Mouse (Mus musculus): ENCODE results near the gene 1700023F06Rik. TPM values are rescaled to one million over a fixed set of nuclear protein-coding genes. Genes with fewer than 3 reads are reported as not detected.

1700023F06Rik gene
- total and polyA plus RNA-seq, 2 experiments = not detected

- WGBS = 68% methylated on average over 8 of the region's 8 CpGs
- H3K27ac ChIP-seq (replicated peaks; ENCODE audit: insufficient read depth, low read depth, low read length) = no peak overlapping the region
- H3K27me3 ChIP-seq (ENCODE audit: control insufficient read depth, insufficient read depth, low read length) = peaks cover 3% of the 10 kb centered on the region; the same call in 1 of the 2 replicates
- no peaks in the 10 kb centered on the region for H3K79me2 ChIP-seq (ENCODE audit: control insufficient read depth, insufficient read depth, low read length)
- DNase-seq (ENCODE audit: extremely low read depth, low read depth, low spot score) = peak; percentile 16
- H3K36me3 ChIP-seq (ENCODE audit: control insufficient read depth, insufficient read depth, low read length) = no peaks in the 10 kb centered on the region
- no peak for TF ChIP-seq POLR2A (IDR thresholded peaks at IDR 0.05; ENCODE audit: extremely low read depth, insufficient read depth, low read length)
- no peaks in the 10 kb centered on the region for H3K4me1 ChIP-seq (ENCODE audit: control insufficient read depth, insufficient read depth, low read length)
- H3K9ac ChIP-seq (ENCODE audit: low read depth, low read length) = no peak overlapping the region
- no peak overlapping the region for H3K4me3 ChIP-seq (ENCODE audit: insufficient read depth, low read depth, low read length)
These were observed 33.4 kb downstream of the 1700023F06Rik start for GRCm38 (mm10) chr11:103174891-103175391.

- H3K36me3 ChIP-seq (ENCODE audit: control insufficient read depth, insufficient read depth, low read length) = no peaks in the 10 kb centered on the region
- H3K9ac ChIP-seq (ENCODE audit: low read depth, low read length) = no peak overlapping the region
- WGBS = 46% methylated on average over 5 of the region's 5 CpGs
- no peaks in the 10 kb centered on the region for H3K4me1 ChIP-seq (ENCODE audit: control insufficient read depth, insufficient read depth, low read length)
- H3K27me3 ChIP-seq (ENCODE audit: control insufficient read depth, insufficient read depth, low read length) = peaks cover 3% of the 10 kb centered on the region; the same call in 1 of the 2 replicates
- H3K27ac ChIP-seq (replicated peaks; ENCODE audit: insufficient read depth, low read depth, low read length) = no peak overlapping the region
- no peaks in the 10 kb centered on the region for H3K79me2 ChIP-seq (ENCODE audit: control insufficient read depth, insufficient read depth, low read length)
- TF ChIP-seq POLR2A (IDR thresholded peaks at IDR 0.05; ENCODE audit: extremely low read depth, insufficient read depth, low read length) (no peak), CTCF (IDR thresholded peaks at IDR 0.05; ENCODE audit: low read depth, low read length) (no peak)
- H3K4me3 ChIP-seq (ENCODE audit: insufficient read depth, low read depth, low read length) = no peak overlapping the region
- DNase-seq (ENCODE audit: extremely low read depth, low read depth, low spot score) = no peak
These were observed 33.9 kb downstream of the 1700023F06Rik start for GRCm38 (mm10) chr11:103174411-103174832.

- no peak for TF ChIP-seq CTCF (IDR thresholded peaks at IDR 0.05; ENCODE audit: low read depth, low read length)
- TF ChIP-seq POLR2A (IDR thresholded peaks at IDR 0.05; ENCODE audit: extremely low read depth, insufficient read depth, low read length) = no peak
- Histone ChIP-seq H3K4me1 (ENCODE audit: control insufficient read depth, insufficient read depth, low read length) (no peaks in the 10 kb centered on the region), H3K79me2 (ENCODE audit: control insufficient read depth, insufficient read depth, low read length) (no peaks in the 10 kb centered on the region), H3K27ac (replicated peaks; ENCODE audit: insufficient read depth, low read depth, low read length) (no peak overlapping the region), H3K27me3 (ENCODE audit: control insufficient read depth, insufficient read depth, low read length) (peaks cover 3% of the 10 kb centered on the region; the same call in 1 of the 2 replicates), H3K4me3 (ENCODE audit: insufficient read depth, low read depth, low read length) (no peak overlapping the region), H3K9ac (ENCODE audit: low read depth, low read length) (no peak overlapping the region), H3K36me3 (ENCODE audit: control insufficient read depth, insufficient read depth, low read length) (no peaks in the 10 kb centered on the region)
- WGBS = 93% methylated on average over 11 of the region's 11 CpGs
- no peak for DNase-seq (ENCODE audit: extremely low read depth, low read depth, low spot score)
These were observed 34.5 kb downstream of the 1700023F06Rik start for GRCm38 (mm10) chr11:103173771-103174344.

GRCm38 (mm10) chr11:103173041-103173770 lies 35.2 kb downstream of the 1700023F06Rik start:
- no peaks in the 10 kb centered on the region for H3K36me3 ChIP-seq (ENCODE audit: control insufficient read depth, insufficient read depth, low read length)
- H3K79me2 ChIP-seq (ENCODE audit: control insufficient read depth, insufficient read depth, low read length) = no peaks in the 10 kb centered on the region
- WGBS = 91% methylated on average over 7 of the region's 7 CpGs
- no peak for TF ChIP-seq POLR2A (IDR thresholded peaks at IDR 0.05; ENCODE audit: extremely low read depth, insufficient read depth, low read length)
- TF ChIP-seq CTCF (IDR thresholded peaks at IDR 0.05; ENCODE audit: low read depth, low read length) = no peak
- no peaks in the 10 kb centered on the region for H3K4me1 ChIP-seq (ENCODE audit: control insufficient read depth, insufficient read depth, low read length)
- H3K9ac ChIP-seq (ENCODE audit: low read depth, low read length) = no peak overlapping the region
- H3K27ac ChIP-seq (replicated peaks; ENCODE audit: insufficient read depth, low read depth, low read length) = no peak overlapping the region
- H3K4me3 ChIP-seq (ENCODE audit: insufficient read depth, low read depth, low read length) = no peak overlapping the region
- no peak for DNase-seq (ENCODE audit: extremely low read depth, low read depth, low spot score)
- H3K27me3 ChIP-seq (ENCODE audit: control insufficient read depth, insufficient read depth, low read length) = peaks cover 3% of the 10 kb centered on the region; the same call in 1 of the 2 replicates

- Histone ChIP-seq H3K27me3 (ENCODE audit: control insufficient read depth, insufficient read depth, low read length) (peaks cover 3% of the 10 kb centered on the region; the same call in 1 of the 2 replicates), H3K4me1 (ENCODE audit: control insufficient read depth, insufficient read depth, low read length) (no peaks in the 10 kb centered on the region), H3K9ac (ENCODE audit: low read depth, low read length) (no peak overlapping the region), H3K4me3 (ENCODE audit: insufficient read depth, low read depth, low read length) (no peak overlapping the region), H3K79me2 (ENCODE audit: control insufficient read depth, insufficient read depth, low read length) (no peaks in the 10 kb centered on the region), H3K36me3 (ENCODE audit: control insufficient read depth, insufficient read depth, low read length) (no peaks in the 10 kb centered on the region), H3K27ac (replicated peaks; ENCODE audit: insufficient read depth, low read depth, low read length) (no peak overlapping the region)
- no peak for DNase-seq (ENCODE audit: extremely low read depth, low read depth, low spot score)
- no peak for TF ChIP-seq POLR2A (IDR thresholded peaks at IDR 0.05; ENCODE audit: extremely low read depth, insufficient read depth, low read length)
- TF ChIP-seq CTCF (IDR thresholded peaks at IDR 0.05; ENCODE audit: low read depth, low read length) = no peak
- 76% methylated on average over 6 of the region's 6 CpGs for WGBS
These were observed 35.8 kb downstream of the 1700023F06Rik start for GRCm38 (mm10) chr11:103172392-103173040.
